Mouse (Mus musculus): ENCODE data around the gene Iqschfp.

The Iqschfp gene

GRCm38 (mm10) chr3:68335501-68335900, 443.5 kb downstream of the Iqschfp start:
- in situ Hi-C loops (cut with MseI, MboI) = no loop called here

- in situ Hi-C loops (cut with MseI, MboI) = no loop called here
Observed at GRCm38 (mm10) chr3:68350624-68351023, 458.6 kb downstream of the Iqschfp start.

- in situ Hi-C loops (cut with MseI, MboI) = no loop called here
Observed at GRCm38 (mm10) chr3:68351461-68351860, 459.4 kb downstream of the Iqschfp start.

- in situ Hi-C loops (cut with MseI, MboI) = no loop called here
Observed at GRCm38 (mm10) chr3:68352961-68353360, 460.9 kb downstream of the Iqschfp start.

GRCm38 (mm10) chr3:68353492-68353891, 461.5 kb downstream of the Iqschfp start:
- in situ Hi-C loops (cut with MseI, MboI) = no loop called here

- in situ Hi-C loops (cut with MseI, MboI) = no loop called here
Observed at GRCm38 (mm10) chr3:68356516-68356915, 464.5 kb downstream of the Iqschfp start.

GRCm38 (mm10) chr3:68368029-68368428, 476.0 kb downstream of the Iqschfp start:
- in situ Hi-C loops (cut with MseI, MboI) = no loop called here

- in situ Hi-C loops (cut with MseI, MboI) = no loop called here
Observed at GRCm38 (mm10) chr3:68372925-68373324, 480.9 kb downstream of the Iqschfp start.

- in situ Hi-C loops (cut with MseI, MboI) = no loop called here
Observed at GRCm38 (mm10) chr3:68375100-68375508, 483.1 kb downstream of the Iqschfp start.

- in situ Hi-C loops (cut with MseI, MboI) = no loop called here
Observed at GRCm38 (mm10) chr3:68377452-68378198, 485.6 kb downstream of the Iqschfp start.

- in situ Hi-C loops (cut with MseI, MboI) = no loop called here
Observed at GRCm38 (mm10) chr3:68378799-68379198, 486.8 kb downstream of the Iqschfp start.

- in situ Hi-C loops (cut with MseI, MboI) = no loop called here
Observed at GRCm38 (mm10) chr3:68379242-68379641, 487.2 kb downstream of the Iqschfp start.

GRCm38 (mm10) chr3:68383672-68384071, 491.6 kb downstream of the Iqschfp start:
- in situ Hi-C loops (cut with MseI, MboI) = no loop called here

- in situ Hi-C loops (cut with MseI, MboI) = no loop called here
Observed at GRCm38 (mm10) chr3:68385544-68385943, 493.5 kb downstream of the Iqschfp start.

GRCm38 (mm10) chr3:68388023-68388422, 496.0 kb downstream of the Iqschfp start:
- in situ Hi-C loops (cut with MseI, MboI) = no loop called here

- in situ Hi-C loops (cut with MseI, MboI) = no loop called here
Observed at GRCm38 (mm10) chr3:68393578-68393977, 501.5 kb downstream of the Iqschfp start.

GRCm38 (mm10) chr3:68398691-68399090, 506.7 kb downstream of the Iqschfp start:
- in situ Hi-C loops (cut with MseI, MboI) = no loop called here

- in situ Hi-C loops (cut with MseI, MboI) = no loop called here
Observed at GRCm38 (mm10) chr3:68400121-68400520, 508.1 kb downstream of the Iqschfp start.

- in situ Hi-C loops (cut with MseI, MboI) = no loop called here
Observed at GRCm38 (mm10) chr3:68403343-68403742, 511.3 kb downstream of the Iqschfp start.

- in situ Hi-C loops (cut with MseI, MboI) = no loop called here
Observed at GRCm38 (mm10) chr3:68403783-68404217, 511.8 kb downstream of the Iqschfp start.

GRCm38 (mm10) chr3:68405724-68406123, 513.7 kb downstream of the Iqschfp start:
- in situ Hi-C loops (cut with MseI, MboI) = no loop called here

GRCm38 (mm10) chr3:68412262-68412661, 520.2 kb downstream of the Iqschfp start:
- in situ Hi-C loops (cut with MseI, MboI) = no loop called here

- in situ Hi-C loops (cut with MseI, MboI) = no loop called here
Observed at GRCm38 (mm10) chr3:68419792-68420191, 527.8 kb downstream of the Iqschfp start.

- in situ Hi-C loops (cut with MseI, MboI) = no loop called here
Observed at GRCm38 (mm10) chr3:68420927-68421326, 528.9 kb downstream of the Iqschfp start.
